Mouse (Mus musculus): ENCODE data around the gene Stk4. TPM values are rescaled to one million over a fixed set of nuclear protein-coding genes. Genes with fewer than 3 reads are reported as not detected.

The Stk4 gene
- polyA plus RNA-seq (2021), result 28.8 TPM

DNA sequence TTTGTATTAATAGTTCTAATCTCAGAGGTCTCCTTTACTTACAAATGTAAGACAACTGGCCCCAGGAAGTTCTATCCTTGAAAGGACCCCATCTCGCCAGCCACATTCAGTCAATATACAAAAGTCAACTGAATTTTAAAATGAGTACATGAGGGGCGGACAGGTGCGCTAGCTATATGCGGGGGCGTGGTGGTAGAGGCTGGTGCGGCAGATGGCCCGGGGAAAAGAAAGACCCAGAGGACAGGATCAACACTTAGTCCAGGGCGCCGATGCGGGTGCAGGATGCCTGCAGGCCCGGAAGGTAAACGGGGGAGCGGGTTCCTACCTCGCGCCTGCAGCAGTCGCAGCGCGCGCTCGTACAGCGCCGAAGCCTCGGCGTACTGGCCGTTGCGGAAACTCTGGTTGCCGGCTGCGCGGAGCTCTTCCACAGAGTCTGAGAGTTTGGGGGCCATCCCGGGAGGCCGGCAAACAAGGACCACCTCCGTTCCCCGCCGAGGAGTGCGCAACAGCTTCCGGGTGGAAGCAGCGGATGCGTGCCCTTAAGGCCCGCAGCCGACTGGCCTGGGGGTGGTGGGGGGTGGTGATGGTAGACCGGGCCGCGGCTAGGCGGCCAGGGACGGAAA lies at the start of gene Stk4:
Gene Stk4, plus strand, starts transcription at position 181 of the 623 bp plus-strand sequence.
- no peak for DNase-seq (ENCODE audit: low read depth, low spot score)
- H3K27me3 ChIP-seq, result no peaks in the 10 kb centered on the region
- ATAC-seq, result peak; percentile 5
- in situ Hi-C loops (cut with MboI; ENCODE audit: low pct_unique_long_range_greater_than_20kb), result no loop called here
- TF ChIP-seq CTCF (IDR thresholded peaks at IDR 0.05), result no peak
- ChIA-PET CTCF (interaction anchor here (1.5 kb wide), 1 partner anchor 16 kb away, joined by 5 read pairs; no protein-coding TSS in a partner anchor), POLR2A (interaction anchor here (0.6 to 1.6 kb wide), 5 partner anchors 9 to 412 kb away, joined by 3 to 4 read pairs (median 3); no protein-coding TSS in a partner anchor)

DNA sequence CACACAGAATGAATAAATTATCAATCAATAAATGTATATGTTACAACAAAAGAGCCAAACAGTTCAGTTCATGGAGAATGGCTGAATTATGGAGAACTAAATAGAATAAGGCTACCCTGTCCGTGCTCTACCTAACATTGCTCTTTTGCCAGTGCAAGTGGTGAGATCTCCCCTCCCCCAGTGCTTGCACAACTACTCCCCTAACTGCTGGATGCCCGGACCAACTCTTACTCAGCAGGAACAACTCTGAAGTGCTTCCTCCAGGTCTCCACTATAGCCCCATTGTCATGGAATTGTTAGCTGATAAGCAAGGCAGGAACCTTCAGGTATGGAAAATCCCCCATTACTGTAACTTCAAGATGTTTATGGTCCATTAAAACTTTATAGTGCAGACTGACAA lies 48.0 kb upstream of the Stk4 start:
- in situ Hi-C loops (cut with MboI; ENCODE audit: low pct_unique_long_range_greater_than_20kb), result no loop called here
- POLR2A ChIA-PET, result no interaction called here
- TF ChIP-seq CTCF (IDR thresholded peaks at IDR 0.05), result no peak
- DNase-seq (ENCODE audit: low read depth, low spot score), result no peak
- no peaks in the 10 kb centered on the region for H3K27me3 ChIP-seq
- CTCF ChIA-PET, result no interaction called here
- ATAC-seq, result no peak

GRCm38 (mm10) chr2:164025150-164025549 lies 45.0 kb upstream of the Stk4 start, which contains the start of gene Pabpc1l:
Gene Pabpc1l, plus strand, starts transcription at chr2:164025450.
- DNase-seq (ENCODE audit: low read depth, low spot score) (no peak), ATAC-seq (no peak)
- POLR2A ChIA-PET, result no interaction called here
- H3K27me3 ChIP-seq, result no peaks in the 10 kb centered on the region
- in situ Hi-C loops (cut with MboI; ENCODE audit: low pct_unique_long_range_greater_than_20kb), result no loop called here
- CTCF ChIA-PET, result no interaction called here
- TF ChIP-seq CTCF (IDR thresholded peaks at IDR 0.05), result no peak

DNA sequence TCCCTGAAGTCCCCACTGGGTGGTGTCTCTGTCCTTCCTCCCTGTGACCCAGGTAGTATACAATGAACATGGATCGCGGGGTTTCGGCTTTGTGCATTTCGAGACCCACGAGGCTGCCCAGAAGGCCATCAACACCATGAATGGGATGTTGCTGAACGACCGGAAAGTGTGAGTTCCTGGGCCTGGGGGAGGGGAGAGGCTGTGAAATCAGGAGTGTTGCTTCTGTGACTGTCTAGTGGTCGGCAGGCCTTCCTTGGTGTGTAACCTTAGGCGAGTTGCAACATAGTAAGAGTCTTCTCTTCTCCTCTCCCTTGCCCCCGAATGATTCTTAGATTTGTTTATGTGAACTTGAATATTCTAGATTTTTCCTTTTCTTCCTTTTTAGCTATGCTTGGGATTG lies 39.0 kb upstream of the Stk4 start:
- ChIA-PET CTCF (no interaction called here), POLR2A (interaction anchor here (1.1 kb wide), 1 partner anchor 10 kb away, joined by 5 read pairs; no protein-coding TSS in a partner anchor)
- in situ Hi-C loops (cut with MboI; ENCODE audit: low pct_unique_long_range_greater_than_20kb), result no loop called here
- no peak for ATAC-seq
- H3K27me3 ChIP-seq, result no peaks in the 10 kb centered on the region
- DNase-seq (ENCODE audit: low read depth, low spot score), result no peak
- no peak for TF ChIP-seq CTCF (IDR thresholded peaks at IDR 0.05)

GRCm38 (mm10) chr2:164032973-164033372 lies 37.1 kb upstream of the Stk4 start:
- POLR2A ChIA-PET, result no interaction called here
- CTCF ChIA-PET, result no interaction called here
- no peaks in the 10 kb centered on the region for H3K27me3 ChIP-seq
- in situ Hi-C loops (cut with MboI; ENCODE audit: low pct_unique_long_range_greater_than_20kb), result no loop called here
- ATAC-seq (no peak), DNase-seq (ENCODE audit: low read depth, low spot score) (no peak)
- TF ChIP-seq CTCF (IDR thresholded peaks at IDR 0.05), result no peak

GRCm38 (mm10) chr2:164036520-164037019 lies 33.6 kb upstream of the Stk4 start:
- ATAC-seq (no peak), DNase-seq (ENCODE audit: low read depth, low spot score) (no peak)
- TF ChIP-seq CTCF (IDR thresholded peaks at IDR 0.05), result no peak
- in situ Hi-C loops (cut with MboI; ENCODE audit: low pct_unique_long_range_greater_than_20kb), result no loop called here
- POLR2A ChIA-PET, result no interaction called here
- no peaks in the 10 kb centered on the region for H3K27me3 ChIP-seq
- CTCF ChIA-PET, result no interaction called here

GRCm38 (mm10) chr2:164038407-164039028 lies 31.6 kb upstream of the Stk4 start:
- TF ChIP-seq CTCF (IDR thresholded peaks at IDR 0.05), result no peak
- ATAC-seq (no peak), DNase-seq (ENCODE audit: low read depth, low spot score) (no peak)
- ChIA-PET POLR2A (no interaction called here), CTCF (no interaction called here)
- in situ Hi-C loops (cut with MboI; ENCODE audit: low pct_unique_long_range_greater_than_20kb), result no loop called here
- no peaks in the 10 kb centered on the region for H3K27me3 ChIP-seq

DNA sequence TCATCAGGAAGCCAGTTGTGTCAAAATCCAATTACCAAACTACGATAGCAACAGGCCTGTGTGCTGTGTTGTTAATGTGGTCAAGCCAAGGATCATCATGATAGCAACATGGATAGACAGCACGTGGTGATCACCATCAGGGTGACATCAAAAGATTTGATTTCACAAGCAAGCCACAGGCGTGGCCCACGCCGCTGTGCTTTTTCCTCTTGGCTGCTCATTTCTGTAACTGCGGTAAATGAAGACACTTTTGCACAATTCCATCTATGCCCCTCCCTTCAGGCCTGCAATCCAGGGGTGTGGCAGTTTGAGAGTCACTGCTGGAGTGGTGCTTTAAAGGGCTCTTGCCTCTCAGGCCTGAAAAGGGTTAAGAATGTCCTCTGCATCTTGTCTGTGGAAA lies 29.2 kb upstream of the Stk4 start:
- POLR2A ChIA-PET, result interaction anchor here (0.6 kb wide), 1 partner anchor 65 kb away, joined by 3 read pairs; no protein-coding TSS in a partner anchor
- in situ Hi-C loops (cut with MboI; ENCODE audit: low pct_unique_long_range_greater_than_20kb), result no loop called here
- DNase-seq (ENCODE audit: low read depth, low spot score), result no peak

GRCm38 (mm10) chr2:164041523-164041922 lies 28.6 kb upstream of the Stk4 start:
- in situ Hi-C loops (cut with MboI; ENCODE audit: low pct_unique_long_range_greater_than_20kb), result no loop called here
- no peak for DNase-seq (ENCODE audit: low read depth, low spot score)

More for the DNA sequence above, 29.2 kb upstream of the Stk4 start:
- H3K27me3 ChIP-seq, result no peaks in the 10 kb centered on the region
- no peak for TF ChIP-seq CTCF (IDR thresholded peaks at IDR 0.05)
- ATAC-seq, result no peak
- CTCF ChIA-PET, result no interaction called here

DNA sequence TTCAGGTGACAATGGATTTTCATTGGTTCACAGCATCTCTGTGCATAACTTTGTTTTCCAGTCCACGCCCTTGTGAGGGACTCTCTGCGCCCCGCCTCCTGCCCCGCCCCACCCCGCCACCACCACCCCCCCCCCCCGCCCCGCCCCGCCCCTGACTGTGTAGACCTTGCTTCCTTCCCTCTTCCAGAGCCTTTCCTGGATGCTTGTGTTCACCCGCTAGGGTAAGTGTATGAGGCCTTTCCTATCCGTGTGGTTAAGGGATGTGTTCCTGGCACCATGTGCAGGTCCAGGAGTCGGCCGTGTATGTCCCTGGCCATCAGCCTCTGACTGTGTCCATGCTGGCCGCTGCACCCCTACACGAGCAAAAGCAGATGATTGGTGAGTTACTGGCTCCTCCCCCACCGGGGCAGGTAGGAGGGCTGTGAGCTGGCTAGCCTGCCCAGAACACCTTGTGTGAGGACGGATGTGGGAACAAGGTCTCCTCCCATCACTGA lies 22.9 kb upstream of the Stk4 start:
- DNase-seq (ENCODE audit: low read depth, low spot score), result no peak
- no peak for TF ChIP-seq CTCF (IDR thresholded peaks at IDR 0.05)
- in situ Hi-C loops (cut with MboI; ENCODE audit: low pct_unique_long_range_greater_than_20kb), result no loop called here
- no peak for ATAC-seq
- H3K27me3 ChIP-seq, result no peaks in the 10 kb centered on the region
- CTCF ChIA-PET, result no interaction called here
- POLR2A ChIA-PET, result no interaction called here

More at GRCm38 (mm10) chr2:164041523-164041922, 28.6 kb upstream of the Stk4 start:
- POLR2A ChIA-PET, result interaction anchor here (0.6 kb wide), 2 partner anchors 65 to 476 kb away, joined by 3 to 4 read pairs; no protein-coding TSS in a partner anchor
- CTCF ChIA-PET, result no interaction called here
- no peak for ATAC-seq
- TF ChIP-seq CTCF (IDR thresholded peaks at IDR 0.05), result no peak
- no peaks in the 10 kb centered on the region for H3K27me3 ChIP-seq

- ChIA-PET CTCF (no interaction called here), POLR2A (interaction anchor here (0.6 kb wide), 1 partner anchor 181 kb away, joined by 5 read pairs; no protein-coding TSS in a partner anchor)
- in situ Hi-C loops (cut with MboI; ENCODE audit: low pct_unique_long_range_greater_than_20kb), result no loop called here
- DNase-seq (ENCODE audit: low read depth, low spot score) (no peak), ATAC-seq (no peak)
- H3K27me3 ChIP-seq, result no peaks in the 10 kb centered on the region
- no peak for TF ChIP-seq CTCF (IDR thresholded peaks at IDR 0.05)
Measured at GRCm38 (mm10) chr2:164053767-164054166, 16.4 kb upstream of the Stk4 start.

Data from Patski (cell line).